Mouse (Mus musculus): ENCODE results near the gene Actg1. TPM values are rescaled to one million over a fixed set of nuclear protein-coding genes. Genes with fewer than 3 reads are reported as not detected.

The Actg1 gene
- polyA plus RNA-seq, 1 experiment from 2014 or later, result 2,589 TPM

DNA sequence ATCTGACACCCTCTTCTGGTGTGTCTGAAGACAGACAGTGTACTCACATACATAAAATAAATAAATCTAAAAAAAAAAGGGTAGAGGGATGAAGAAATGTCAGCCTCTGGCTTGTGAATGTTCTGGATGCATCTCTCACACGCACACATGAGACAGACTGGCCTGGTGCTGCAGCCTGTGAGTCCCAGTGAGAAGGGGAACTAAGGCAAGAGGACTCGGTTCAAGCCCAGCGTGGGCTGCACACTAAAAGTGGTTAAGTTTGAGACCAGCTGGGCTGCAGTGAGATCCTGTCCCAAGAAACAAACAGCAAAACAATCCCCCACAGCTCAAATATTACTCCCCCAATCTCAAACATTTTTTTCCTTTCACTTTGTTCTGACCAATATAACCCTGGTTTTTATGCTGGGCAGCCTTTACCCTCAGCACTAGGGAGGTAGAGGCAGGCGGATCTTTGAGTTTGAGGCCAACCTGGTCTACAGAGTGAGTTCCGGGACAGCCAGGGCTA lies 5.6 kb downstream of the Actg1 start:
- ATAC-seq (ENCODE audit: low read depth), result no peak
- WGBS, result 86% methylated on average over 5 of the region's 5 CpGs
- H3K9ac ChIP-seq (ENCODE audit: low read length), result no peak overlapping the region
- H3K27ac ChIP-seq (ENCODE audit: low read length), result no peak overlapping the region
- no peak overlapping the region for H3K4me2 ChIP-seq (ENCODE audit: low read depth, low read length)
- H3K4me3 ChIP-seq (ENCODE audit: low read length), result no peak overlapping the region
- H3K36me3 ChIP-seq (ENCODE audit: control insufficient read depth, insufficient read depth, low read length), result peaks cover 14% of the 10 kb centered on the region
- H3K9me3 ChIP-seq (ENCODE audit: control insufficient read depth, low read length), result no peaks in the 10 kb centered on the region
- no peaks in the 10 kb centered on the region for H3K27me3 ChIP-seq (ENCODE audit: control insufficient read depth, insufficient read depth, low read depth, low read length)
- H3K4me1 ChIP-seq (replicated peaks; ENCODE audit: control insufficient read depth, insufficient read depth, low read length), result peaks cover 3% of the 10 kb centered on the region

DNA sequence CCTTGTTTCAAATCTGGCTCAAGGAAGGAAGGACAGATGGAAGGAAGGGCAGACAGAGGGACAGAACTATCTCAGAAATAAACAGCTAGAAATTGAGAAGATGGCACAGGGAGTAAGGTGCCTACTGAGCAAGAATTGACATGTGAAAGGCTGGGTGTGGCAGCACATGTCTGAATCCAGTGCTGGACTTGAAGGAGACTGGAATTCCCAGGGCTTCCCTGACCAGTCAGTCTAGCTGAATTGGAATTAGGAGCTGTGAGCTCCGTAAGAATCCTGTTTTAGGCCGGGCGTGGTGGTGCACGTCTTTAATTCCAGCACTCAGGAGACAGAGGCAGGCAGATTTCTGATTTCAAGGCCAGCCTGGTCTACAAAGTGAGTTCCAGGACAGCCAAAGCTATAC lies 6.7 kb downstream of the Actg1 start:
- WGBS, result 91% methylated on average over 4 of the region's 4 CpGs
- Histone ChIP-seq H3K4me2 (ENCODE audit: low read depth, low read length) (no peak overlapping the region), H3K27me3 (ENCODE audit: control insufficient read depth, insufficient read depth, low read depth, low read length) (no peaks in the 10 kb centered on the region), H3K36me3 (ENCODE audit: control insufficient read depth, insufficient read depth, low read length) (peaks cover 10% of the 10 kb centered on the region), H3K27ac (ENCODE audit: low read length) (no peak overlapping the region), H3K9me3 (ENCODE audit: control insufficient read depth, low read length) (no peaks in the 10 kb centered on the region), H3K9ac (ENCODE audit: low read length) (no peak overlapping the region), H3K4me1 (replicated peaks; ENCODE audit: control insufficient read depth, insufficient read depth, low read length) (peaks cover 3% of the 10 kb centered on the region), H3K4me3 (ENCODE audit: low read length) (no peak overlapping the region)
- ATAC-seq (ENCODE audit: low read depth), result no peak

- ATAC-seq (ENCODE audit: low read depth), result no peak
- Histone ChIP-seq H3K36me3 (ENCODE audit: control insufficient read depth, insufficient read depth, low read length) (peaks cover 2% of the 10 kb centered on the region), H3K9ac (ENCODE audit: low read length) (no peak overlapping the region), H3K27ac (ENCODE audit: low read length) (no peak overlapping the region), H3K9me3 (ENCODE audit: control insufficient read depth, low read length) (no peaks in the 10 kb centered on the region), H3K4me2 (ENCODE audit: low read depth, low read length) (no peak overlapping the region), H3K4me3 (ENCODE audit: low read length) (no peak overlapping the region), H3K27me3 (ENCODE audit: control insufficient read depth, insufficient read depth, low read depth, low read length) (no peaks in the 10 kb centered on the region), H3K4me1 (replicated peaks; ENCODE audit: control insufficient read depth, insufficient read depth, low read length) (no peaks in the 10 kb centered on the region; the same call in none of the 2 replicates)
- WGBS, result 70% methylated on average over 10 of the region's 10 CpGs
Observed at GRCm38 (mm10) chr11:120339978-120340513, 8.3 kb downstream of the Actg1 start.

GRCm38 (mm10) chr11:120338786-120339185 lies 9.6 kb downstream of the Actg1 start:
- no peak for ATAC-seq (ENCODE audit: low read depth)
- Histone ChIP-seq H3K4me3 (ENCODE audit: low read length) (no peak overlapping the region), H3K4me2 (ENCODE audit: low read depth, low read length) (no peak overlapping the region), H3K9ac (ENCODE audit: low read length) (no peak overlapping the region), H3K27ac (ENCODE audit: low read length) (no peak overlapping the region), H3K9me3 (ENCODE audit: control insufficient read depth, low read length) (no peaks in the 10 kb centered on the region), H3K36me3 (ENCODE audit: control insufficient read depth, insufficient read depth, low read length) (no peaks in the 10 kb centered on the region), H3K27me3 (ENCODE audit: control insufficient read depth, insufficient read depth, low read depth, low read length) (no peaks in the 10 kb centered on the region), H3K4me1 (replicated peaks; ENCODE audit: control insufficient read depth, insufficient read depth, low read length) (no peaks in the 10 kb centered on the region)
- WGBS, result 67% methylated on average over 3 of the region's 3 CpGs

DNA sequence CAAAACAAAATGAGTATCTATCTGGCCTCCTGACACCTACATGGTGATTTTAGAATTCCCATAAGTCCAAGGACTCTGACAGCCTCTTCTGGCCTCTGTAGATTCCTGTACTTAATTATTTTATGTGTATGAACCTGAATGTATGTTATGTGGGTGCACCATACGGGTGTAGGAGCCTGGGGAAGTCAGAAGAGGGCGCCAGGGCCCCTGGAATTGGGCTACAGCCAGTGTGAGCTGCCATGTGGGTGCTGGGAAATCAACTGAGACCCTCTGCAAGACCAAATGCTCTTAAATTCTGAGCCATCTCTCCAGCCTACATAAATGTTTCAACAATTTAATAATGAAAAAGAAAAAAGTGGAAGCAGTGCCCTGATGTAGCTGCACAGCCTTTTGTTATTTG lies 10.9 kb downstream of the Actg1 start:
- Histone ChIP-seq H3K4me3 (ENCODE audit: low read length) (no peak overlapping the region), H3K27me3 (ENCODE audit: control insufficient read depth, insufficient read depth, low read depth, low read length) (no peaks in the 10 kb centered on the region), H3K27ac (ENCODE audit: low read length) (no peak overlapping the region), H3K9ac (ENCODE audit: low read length) (no peak overlapping the region), H3K9me3 (ENCODE audit: control insufficient read depth, low read length) (no peaks in the 10 kb centered on the region), H3K4me1 (replicated peaks; ENCODE audit: control insufficient read depth, insufficient read depth, low read length) (no peaks in the 10 kb centered on the region), H3K4me2 (ENCODE audit: low read depth, low read length) (no peak overlapping the region), H3K36me3 (ENCODE audit: control insufficient read depth, insufficient read depth, low read length) (no peaks in the 10 kb centered on the region)
- no peak for ATAC-seq (ENCODE audit: low read depth)
- 22% methylated on average over 2 of the region's 2 CpGs for WGBS

DNA sequence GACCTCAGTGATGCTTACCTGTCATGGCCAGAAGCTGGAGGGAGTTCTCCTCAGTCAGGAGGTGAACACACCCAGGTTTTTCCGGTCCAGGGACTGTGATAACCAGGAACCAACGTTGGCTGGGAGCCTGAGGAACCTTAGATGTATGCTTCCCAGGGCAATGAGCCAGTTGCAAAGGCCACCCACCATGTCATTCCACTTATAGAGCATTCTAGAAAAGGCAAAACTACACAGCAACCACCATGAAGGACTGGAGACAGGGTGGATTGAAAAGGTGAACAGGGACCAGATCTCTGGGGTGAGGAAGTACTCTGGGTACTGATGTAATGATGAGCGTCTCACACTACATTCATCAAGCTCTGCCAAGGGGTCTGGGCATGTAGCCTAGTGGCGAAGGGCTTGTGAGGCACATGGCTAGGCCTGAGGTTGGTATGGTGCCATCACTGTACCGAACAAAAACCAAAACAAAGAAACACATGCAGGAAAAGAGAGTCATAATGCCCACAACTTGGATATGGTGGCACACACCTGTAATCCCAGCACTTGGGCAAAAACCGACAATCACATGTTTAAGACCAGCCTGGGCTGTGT lies 12.8 kb downstream of the Actg1 start:
- no peak overlapping the region for H3K4me3 ChIP-seq (ENCODE audit: low read length)
- WGBS, result 74% methylated on average over 6 of the region's 6 CpGs
- H3K27ac ChIP-seq (ENCODE audit: low read length), result no peak overlapping the region
- no peak overlapping the region for H3K4me2 ChIP-seq (ENCODE audit: low read depth, low read length)
- no peaks in the 10 kb centered on the region for H3K9me3 ChIP-seq (ENCODE audit: control insufficient read depth, low read length)
- H3K36me3 ChIP-seq (ENCODE audit: control insufficient read depth, insufficient read depth, low read length), result no peaks in the 10 kb centered on the region
- no peak overlapping the region for H3K9ac ChIP-seq (ENCODE audit: low read length)
- no peaks in the 10 kb centered on the region for H3K27me3 ChIP-seq (ENCODE audit: control insufficient read depth, insufficient read depth, low read depth, low read length)
- no peaks in the 10 kb centered on the region for H3K4me1 ChIP-seq (replicated peaks; ENCODE audit: control insufficient read depth, insufficient read depth, low read length)
- no peak for ATAC-seq (ENCODE audit: low read depth)

GRCm38 (mm10) chr11:120320156-120320555 lies 28.2 kb downstream of the Actg1 start:
- H3K36me3 ChIP-seq (ENCODE audit: control insufficient read depth, insufficient read depth, low read length), result no peaks in the 10 kb centered on the region
- H3K27me3 ChIP-seq (ENCODE audit: control insufficient read depth, insufficient read depth, low read depth, low read length), result no peaks in the 10 kb centered on the region
- H3K9me3 ChIP-seq (ENCODE audit: control insufficient read depth, low read length), result no peaks in the 10 kb centered on the region
- H3K4me3 ChIP-seq (ENCODE audit: low read length), result no peak overlapping the region
- 93% methylated on average over 10 of the region's 10 CpGs for WGBS
- H3K4me1 ChIP-seq (replicated peaks; ENCODE audit: control insufficient read depth, insufficient read depth, low read length), result peaks cover 13% of the 10 kb centered on the region
- no peak for ATAC-seq (ENCODE audit: low read depth)
- no peak overlapping the region for H3K4me2 ChIP-seq (ENCODE audit: low read depth, low read length)
- H3K27ac ChIP-seq (ENCODE audit: low read length), result no peak overlapping the region
- no peak overlapping the region for H3K9ac ChIP-seq (ENCODE audit: low read length)

GRCm38 (mm10) chr11:120319310-120319709 lies 29.0 kb downstream of the Actg1 start:
- H3K27ac ChIP-seq (ENCODE audit: low read length), result no peak overlapping the region
- H3K9me3 ChIP-seq (ENCODE audit: control insufficient read depth, low read length), result no peaks in the 10 kb centered on the region
- H3K36me3 ChIP-seq (ENCODE audit: control insufficient read depth, insufficient read depth, low read length), result no peaks in the 10 kb centered on the region
- H3K4me1 ChIP-seq (replicated peaks; ENCODE audit: control insufficient read depth, insufficient read depth, low read length), result peaks cover 20% of the 10 kb centered on the region
- no peak overlapping the region for H3K9ac ChIP-seq (ENCODE audit: low read length)
- H3K4me3 ChIP-seq (ENCODE audit: low read length), result no peak overlapping the region
- no peak for ATAC-seq (ENCODE audit: low read depth)
- H3K27me3 ChIP-seq (ENCODE audit: control insufficient read depth, insufficient read depth, low read depth, low read length), result no peaks in the 10 kb centered on the region
- no peak overlapping the region for H3K4me2 ChIP-seq (ENCODE audit: low read depth, low read length)
- 89% methylated on average over 5 of the region's 5 CpGs for WGBS

DNA sequence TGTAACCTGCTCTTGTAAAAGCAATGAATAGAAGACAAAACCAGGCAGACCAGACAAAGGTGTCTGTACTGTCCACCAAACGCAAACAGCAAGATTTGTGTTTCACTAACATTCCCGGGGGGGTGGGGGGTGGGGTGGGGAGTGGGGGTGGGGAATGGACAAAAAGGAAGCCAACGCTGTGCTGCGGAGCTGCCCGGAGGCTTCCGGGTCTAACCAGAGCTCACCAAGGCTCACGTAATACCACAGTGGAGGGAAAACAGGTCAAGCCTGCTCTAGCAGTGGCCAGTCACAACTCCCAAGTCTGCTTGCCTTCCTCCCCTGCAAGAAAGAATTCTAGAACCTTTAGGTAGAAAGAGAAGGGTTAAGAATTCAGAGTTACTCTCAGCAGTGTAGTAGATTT lies 30.9 kb downstream of the Actg1 start:
- H3K27me3 ChIP-seq (ENCODE audit: control insufficient read depth, insufficient read depth, low read depth, low read length), result no peaks in the 10 kb centered on the region
- H3K4me1 ChIP-seq (replicated peaks; ENCODE audit: control insufficient read depth, insufficient read depth, low read length), result peaks cover 25% of the 10 kb centered on the region
- H3K4me2 ChIP-seq (ENCODE audit: low read depth, low read length), result peak overlapping the region; percentile 98
- peak overlapping the region; percentile 89 for H3K9ac ChIP-seq (ENCODE audit: low read length)
- 55% methylated on average over 7 of the region's 7 CpGs for WGBS
- H3K9me3 ChIP-seq (ENCODE audit: control insufficient read depth, low read length), result no peaks in the 10 kb centered on the region
- peak overlapping the region; percentile 63; the same call in 1 of the 2 replicates for H3K4me3 ChIP-seq (ENCODE audit: low read length)
- ATAC-seq (ENCODE audit: low read depth), result no peak
- H3K36me3 ChIP-seq (ENCODE audit: control insufficient read depth, insufficient read depth, low read length), result no peaks in the 10 kb centered on the region
- H3K27ac ChIP-seq (ENCODE audit: low read length), result peak overlapping the region; percentile 100

All from lung, embryonic 16.5 days (tissue).